In the genomic region with DNA sequence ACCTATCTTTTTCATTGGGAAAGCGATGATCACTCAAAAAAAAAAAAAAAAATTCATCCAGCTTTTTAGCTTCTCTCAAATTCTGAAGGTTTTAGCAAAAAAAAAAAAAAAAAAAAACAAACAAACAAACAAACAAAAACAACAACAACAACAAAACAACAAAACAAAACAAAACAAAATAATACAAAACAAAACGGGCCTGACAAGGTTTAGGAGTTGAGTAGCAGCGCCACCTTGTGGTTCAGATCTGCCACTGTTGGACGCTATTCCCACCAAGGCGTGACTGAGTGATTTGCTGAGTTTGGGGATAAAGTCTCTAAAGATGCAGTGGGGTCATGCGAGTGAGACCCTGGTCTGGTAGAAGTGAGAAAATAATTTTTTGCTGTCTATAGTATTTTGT, we compare ENCODE assay signal across 8 mouse cellular contexts. TPM values are rescaled to one million over a fixed set of nuclear protein-coding genes. Genes with fewer than 3 reads are reported as not detected.
DNase-seq lines count a peak whose midpoint lies in the region; ATAC-seq and TF ChIP-seq lines count a peak whose summit lies in the region.

No protein-coding gene starts in this region.

- peak; percentile 91 for TF ChIP-seq CTCF in intestine, postnatal 0 days (IDR thresholded peaks at IDR 0.05; ENCODE audit: low read depth)
- TF ChIP-seq CTCF in testis, adult 2 months (IDR thresholded peaks at IDR 0.05; ENCODE audit: control insufficient read depth, insufficient read depth, insufficient replicate concordance, low read depth, low read length), result peak; percentile 85; the same call in 1 of the 2 replicates

- no peaks in the 10 kb centered on the region for H3K36me3 ChIP-seq in forebrain, embryonic 11.5 days (ENCODE audit: control insufficient read depth, insufficient read depth, low read length)
- H3K36me3 ChIP-seq in intestine, postnatal 0 days (ENCODE audit: control insufficient read depth, insufficient read depth), result no peaks in the 10 kb centered on the region
- no peaks in the 10 kb centered on the region for H3K36me3 ChIP-seq in limb, embryonic 11.5 days (ENCODE audit: control insufficient read depth, insufficient read depth, low read length)
- H3K36me3 ChIP-seq in testis, adult 2 months (ENCODE audit: control insufficient read depth, insufficient read depth, low read length), result no peaks in the 10 kb centered on the region

- no peaks in the 10 kb centered on the region for H3K27me3 ChIP-seq in forebrain, embryonic 11.5 days (ENCODE audit: control insufficient read depth, insufficient read depth, low read length)
- H3K27me3 ChIP-seq in intestine, postnatal 0 days (replicated peaks; ENCODE audit: control insufficient read depth, insufficient read depth, low read length), result no peaks in the 10 kb centered on the region
- H3K27me3 ChIP-seq in limb, embryonic 11.5 days (ENCODE audit: control insufficient read depth, insufficient read depth, low read length), result no peaks in the 10 kb centered on the region
- no peaks in the 10 kb centered on the region for H3K27me3 ChIP-seq in testis, adult 2 months (ENCODE audit: control insufficient read depth, insufficient read depth, low read length)

- no peak for TF ChIP-seq POLR2A in testis, adult 2 months (IDR thresholded peaks at IDR 0.05; ENCODE audit: control insufficient read depth, low read depth, low read length)

- no peaks in the 10 kb centered on the region for H3K4me1 ChIP-seq in forebrain, embryonic 11.5 days (replicated peaks; ENCODE audit: control insufficient read depth, insufficient read depth, low read length)
- H3K4me1 ChIP-seq in intestine, postnatal 0 days (replicated peaks; ENCODE audit: control insufficient read depth, insufficient read depth, low read length), result no peaks in the 10 kb centered on the region
- no peaks in the 10 kb centered on the region for H3K4me1 ChIP-seq in limb, embryonic 11.5 days (ENCODE audit: control insufficient read depth, insufficient read depth, low read length)
- H3K4me1 ChIP-seq in testis, adult 2 months (ENCODE audit: control insufficient read depth, insufficient read depth, low read length), result peaks cover 2% of the 10 kb centered on the region; the same call in 1 of the 2 replicates

- peak; percentile 75 for ATAC-seq in forebrain, embryonic 11.5 days (replicated peaks; ENCODE audit: low FRiP score)
- peak; percentile 47; the same call in 1 of the 2 replicates for ATAC-seq in intestine, postnatal 0 days
- ATAC-seq in limb, embryonic 11.5 days (ENCODE audit: insufficient number of reproducible peaks, low FRiP score, low TSS enrichment, low read depth), result 0 out of 2 replicates have a peak, but pooled peaks have one; percentile 35
- peak; percentile 83 for ATAC-seq in monocyte, adult 5-6 weeks (replicated peaks; ENCODE audit: insufficient number of reproducible peaks, low FRiP score, low TSS enrichment, poor library complexity, severe bottlenecking)

- no peak overlapping the region for H3K9ac ChIP-seq in forebrain, embryonic 11.5 days (ENCODE audit: low read length)
- no peak overlapping the region for H3K9ac ChIP-seq in intestine, postnatal 0 days (ENCODE audit: low read depth, low read length)
- no peak overlapping the region for H3K9ac ChIP-seq in limb, embryonic 11.5 days (ENCODE audit: low read length)

- no peak overlapping the region for H3K27ac ChIP-seq in forebrain, embryonic 11.5 days (ENCODE audit: low read depth, low read length)
- no peak overlapping the region for H3K27ac ChIP-seq in intestine, postnatal 0 days (ENCODE audit: low read depth, low read length)
- H3K27ac ChIP-seq in limb, embryonic 11.5 days (replicated peaks; ENCODE audit: low read depth, low read length), result no peak overlapping the region
- H3K27ac ChIP-seq in testis, adult 2 months (ENCODE audit: control insufficient read depth, insufficient read depth, low read depth, low read length), result no peak overlapping the region

- no peak overlapping the region for H3K4me3 ChIP-seq in forebrain, embryonic 11.5 days (ENCODE audit: low read depth, low read length)
- no peak overlapping the region for H3K4me3 ChIP-seq in intestine, postnatal 0 days (ENCODE audit: low read depth, low read length)
- H3K4me3 ChIP-seq in limb, embryonic 11.5 days (ENCODE audit: low read depth, low read length), result no peak overlapping the region
- H3K4me3 ChIP-seq in testis, adult 2 months (ENCODE audit: control insufficient read depth, low read depth, low read length), result no peak overlapping the region

- WGBS in forebrain, embryonic 11.5 days, result 28% methylated on average over 6 of the region's 6 CpGs
- 26% methylated on average over 6 of the region's 6 CpGs for WGBS in intestine, postnatal 0 days
- 29% methylated on average over 6 of the region's 6 CpGs for WGBS in limb, embryonic 11.5 days

- no peaks in the 10 kb centered on the region for H3K9me3 ChIP-seq in forebrain, embryonic 11.5 days (ENCODE audit: control insufficient read depth, low read length)
- H3K9me3 ChIP-seq in intestine, postnatal 0 days (ENCODE audit: control insufficient read depth), result no peaks in the 10 kb centered on the region
- no peaks in the 10 kb centered on the region for H3K9me3 ChIP-seq in limb, embryonic 11.5 days (ENCODE audit: control insufficient read depth, low read length)

- DNase-seq in ovary, postnatal 10 days (ENCODE audit: low spot score), result peak; percentile 7
- DNase-seq in ovary, adult 18-20 months (ENCODE audit: low spot score), result no peak
- DNase-seq in c-Kit-negative CD71-positive TER-119-positive erythroid progenitor cells, embryonic 14.5 days (ENCODE audit: low read depth, low spot score), result peak; percentile 16
- peak; percentile 83 for DNase-seq in forebrain, embryonic 11.5 days (ENCODE audit: low spot score)
- DNase-seq in limb, embryonic 11.5 days (ENCODE audit: low spot score), result peak; percentile 82

- no peak overlapping the region for H3K4me2 ChIP-seq in forebrain, embryonic 11.5 days (ENCODE audit: low read depth, low read length, severe bottlenecking)
- H3K4me2 ChIP-seq in intestine, postnatal 0 days (replicated peaks; ENCODE audit: low read depth), result no peak overlapping the region
- no peak overlapping the region for H3K4me2 ChIP-seq in limb, embryonic 11.5 days (ENCODE audit: low read depth, severe bottlenecking)

RNA-seq across cellular contexts. Expression of a gene that starts 43.1 kb away (rescaled TPM):
- 0.29 TPM in 1 of 2 replicates, not detected in the other for polyA plus RNA-seq in forebrain, embryonic 11.5 days (2014; fragmentation: Nextera tagmentation; extraction: Ambion mirVana)
- 3.8 and 5.2 TPM in 2 replicates for polyA plus RNA-seq in intestine, postnatal 0 days (2015; fragmentation: Nextera tagmentation; extraction: Ambion mirVana)
- polyA plus RNA-seq in limb, embryonic 11.5 days (2014; fragmentation: Nextera tagmentation; extraction: Ambion mirVana), result 0.72 and 0.83 TPM in 2 replicates
- 7.3 to 28.7 TPM (median 27.7 TPM) in 3 replicates for total RNA-seq in monocyte, adult 5-6 weeks (2017)
- 0.07 and 0.33 TPM in 2 replicates for polyA plus RNA-seq in testis, adult 2 months (2012; rRNA removed)

RNA-seq across cellular contexts. Expression of a gene that starts 43.8 kb away (rescaled TPM):
- 36.2 and 37.6 TPM in 2 replicates for polyA plus RNA-seq in forebrain, embryonic 11.5 days (2014; fragmentation: Nextera tagmentation; extraction: Ambion mirVana)
- polyA plus RNA-seq in intestine, postnatal 0 days (2015; fragmentation: Nextera tagmentation; extraction: Ambion mirVana), result 42.4 and 45.3 TPM in 2 replicates
- 39.0 and 44.9 TPM in 2 replicates for polyA plus RNA-seq in limb, embryonic 11.5 days (2014; fragmentation: Nextera tagmentation; extraction: Ambion mirVana)
- total RNA-seq in monocyte, adult 5-6 weeks (2017), result 43.3 to 50.7 TPM (median 50.6 TPM) in 3 replicates
- polyA plus RNA-seq in testis, adult 2 months (2012; rRNA removed), result 1.9 and 2.5 TPM in 2 replicates

Comparison
In these comparisons a context has a peak if more than half of its experiments do, and no peak if none do; other contexts are left out.
1. RNA of a gene that starts 43.8 kb away (polyA plus RNA-seq): 39.0 to 44.9 TPM in limb, embryonic 11.5 days, 42.4 to 45.3 TPM in intestine, postnatal 0 days and 36.2 to 37.6 TPM in forebrain, embryonic 11.5 days; 1.9 to 2.5 TPM in testis, adult 2 months; every median in the first group is over 10 times any median in the second.
2. Peak in every context shown above with its lines, with median percentiles within 50 percentile points of each other: ATAC-seq.